Mouse (Mus musculus) CH12.LX (cell line): ENCODE results near the gene Cyp4a14. TPM values are rescaled to one million over a fixed set of nuclear protein-coding genes. Genes with fewer than 3 reads are reported as not detected.
"Not testable (repeated sequence)": the region's sequence is repeated elsewhere in the genome, so short reads cannot be mapped to it uniquely, and the experiment has no call there.

Experiments used
- DNase-seq: peaks from one replicate; pipeline ENCODE4 v3.0.0-alpha.2; 2013; ENCODE audit errors: extremely low read depth
- H3K27ac ChIP-seq: 2 replicates; pipeline ENCODE4 v1.5.1; 2012; ENCODE audit warnings: low read depth, mild to moderate bottlenecking, control low read depth, moderate library complexity; ENCODE audit not compliant: insufficient read depth
- H3K27me3 ChIP-seq: replicated peaks from 2 replicates; pipeline ENCODE3; 2012; ENCODE audit warnings: inconsistent platforms
- H3K36me3 ChIP-seq, 2 experiments: replicated peaks in 1 of 2; 2 replicates each; pipeline versions ENCODE3 to v1.6.1; 2012; ENCODE audit warnings: inconsistent platforms in 1 of 2, low read length in 1 of 2, mild to moderate bottlenecking in 1 of 2, mixed read lengths in 1 of 2, moderate library complexity in 1 of 2; ENCODE audit not compliant: control insufficient read depth in 1 of 2, insufficient read depth in 1 of 2
- H3K4me1 ChIP-seq, 2 experiments: 2 replicates each; pipeline ENCODE4 v1.6.1; 2012; ENCODE audit warnings: inconsistent platforms in 1 of 2, moderate library complexity in 1 of 2; ENCODE audit not compliant: insufficient read depth in 2 of 2, control insufficient read depth in 1 of 2
- H3K4me2 ChIP-seq: 2 replicates; pipeline ENCODE4 v1.6.1; 2012; ENCODE audit warnings: low read depth, mild to moderate bottlenecking, control low read depth; ENCODE audit not compliant: poor library complexity, insufficient read depth, severe bottlenecking
- H3K4me3 ChIP-seq, 3 experiments: fragments of 150-350 bp in 1 of 3; sonication (generic) in 1 of 3; replicated peaks in 1 of 3; 2 replicates each; pipeline versions ENCODE3 to v1.5.1; 2011 to 2012; ENCODE audit warnings: low read depth in 2 of 3, low read length in 2 of 3, mild to moderate bottlenecking in 2 of 3, moderate library complexity in 2 of 3, control low read depth in 1 of 3, improper control_type of control experiment in 1 of 3, inconsistent platforms in 1 of 3, mixed read lengths in 1 of 3; ENCODE audit not compliant: poor library complexity in 1 of 3
- H3K79me2 ChIP-seq: replicated peaks from 2 replicates; pipeline ENCODE4 v1.6.1; 2012; ENCODE audit warnings: mild to moderate bottlenecking, moderate library complexity; ENCODE audit not compliant: control insufficient read depth, poor library complexity, insufficient read depth, severe bottlenecking; ENCODE audit errors: extremely low read depth
- H3K9ac ChIP-seq: 2 replicates; pipeline ENCODE4 v1.6.1; 2012; ENCODE audit warnings: low read depth, mild to moderate bottlenecking, control low read depth, moderate library complexity; ENCODE audit not compliant: insufficient read depth
- H3K9me3 ChIP-seq: replicated peaks from 2 replicates; pipeline ENCODE3; 2012; ENCODE audit warnings: low read length, inconsistent platforms, mixed read lengths
- BHLHE40 ChIP-seq: IDR thresholded peaks from 2 replicates; pipeline ENCODE4 v1.6.1; 2011; ENCODE audit warnings: mild to moderate bottlenecking, low read depth, low read length, improper control_type of control experiment
- CTCF ChIP-seq, 2 experiments: IDR thresholded peaks in 1 of 2; conservative IDR thresholded peaks in 1 of 2; 2 replicates each; pipeline ENCODE4 v1.5.1; 2011 to 2012; ENCODE audit warnings: low read depth in 2 of 2, low read length in 2 of 2, improper control_type of control experiment in 1 of 2, inconsistent platforms in 1 of 2, mild to moderate bottlenecking in 1 of 2, moderate library complexity in 1 of 2
- E2F4 ChIP-seq: IDR thresholded peaks from 2 replicates; pipeline ENCODE4 v1.6.1; 2011; ENCODE audit warnings: low read depth, low read length, improper control_type of control experiment; ENCODE audit not compliant: insufficient replicate concordance
- ELF1 ChIP-seq: IDR thresholded peaks from 2 replicates; pipeline ENCODE4 v1.6.1; 2014; ENCODE audit warnings: low read depth, mild to moderate bottlenecking, inconsistent platforms, low read length, improper control_type of control experiment
- EP300 ChIP-seq: IDR thresholded peaks from 2 replicates; pipeline ENCODE4 v1.6.1; 2011; ENCODE audit warnings: low read length, improper control_type of control experiment
- HCFC1 ChIP-seq: IDR thresholded peaks from 2 replicates; pipeline ENCODE4 v1.6.1; 2012; ENCODE audit warnings: low read depth, mild to moderate bottlenecking, inconsistent platforms, low read length, improper control_type of control experiment
- IRF4 ChIP-seq: IDR thresholded peaks from 2 replicates; pipeline ENCODE4 v1.6.1; 2014; ENCODE audit warnings: low read depth, mild to moderate bottlenecking, inconsistent platforms, low read length, improper control_type of control experiment
- JUN ChIP-seq: IDR thresholded peaks from 2 replicates; pipeline ENCODE4 v1.6.1; 2011; ENCODE audit warnings: low read depth, mild to moderate bottlenecking, low read length, improper control_type of control experiment, moderate library complexity; ENCODE audit not compliant: insufficient read depth
- JUND ChIP-seq: conservative IDR thresholded peaks from 2 replicates; pipeline ENCODE4 v1.6.1; 2011; ENCODE audit warnings: low read depth, low read length, improper control_type of control experiment
- MAX ChIP-seq: IDR thresholded peaks from 2 replicates; pipeline ENCODE4 v1.6.1; 2011; ENCODE audit warnings: low read length, improper control_type of control experiment
- MAZ ChIP-seq: IDR thresholded peaks from 2 replicates; pipeline ENCODE4 v1.6.1; 2012; ENCODE audit warnings: low read depth, mild to moderate bottlenecking, inconsistent platforms, low read length, improper control_type of control experiment, moderate library complexity
- NELFE ChIP-seq: IDR thresholded peaks from 2 replicates; pipeline ENCODE4 v1.6.1; 2011; ENCODE audit warnings: low read depth, low read length, improper control_type of control experiment
- PAX5 ChIP-seq: IDR thresholded peaks from 2 replicates; pipeline ENCODE4 v1.6.1; 2012; ENCODE audit warnings: low read length, inconsistent platforms, mixed read lengths
- POLR2AphosphoS2 ChIP-seq: IDR thresholded peaks from 2 replicates; pipeline ENCODE4 v1.6.1; 2011; ENCODE audit warnings: low read depth, low read length, improper control_type of control experiment
- RCOR1 ChIP-seq: conservative IDR thresholded peaks from 2 replicates; pipeline ENCODE4 v1.6.1; 2012; ENCODE audit warnings: low read depth, mild to moderate bottlenecking, inconsistent platforms, low read length, improper control_type of control experiment
- TCF12 ChIP-seq: IDR thresholded peaks from 2 replicates; pipeline ENCODE4 v1.6.1; 2014; ENCODE audit warnings: low read depth, mild to moderate bottlenecking, inconsistent platforms, low read length, improper control_type of control experiment
- UBTF ChIP-seq: IDR thresholded peaks from 2 replicates; pipeline ENCODE4 v1.6.1; 2012; ENCODE audit warnings: low read depth, mild to moderate bottlenecking, inconsistent platforms, low read length, improper control_type of control experiment, moderate library complexity
- USF1 ChIP-seq: IDR thresholded peaks from 2 replicates; pipeline ENCODE4 v1.6.1; 2014; ENCODE audit warnings: low read depth, mild to moderate bottlenecking, inconsistent platforms, low read length, improper control_type of control experiment
- ZC3H11A ChIP-seq: IDR thresholded peaks from 2 replicates; pipeline ENCODE4 v1.6.1; 2012; ENCODE audit warnings: low read depth, mild to moderate bottlenecking, inconsistent platforms, low read length, improper control_type of control experiment
- ZMIZ1 ChIP-seq: IDR thresholded peaks from 2 replicates; pipeline ENCODE4 v1.6.1; 2012; ENCODE audit warnings: low read depth, mild to moderate bottlenecking, inconsistent platforms, low read length, improper control_type of control experiment
- dilution Hi-C: fragments of 300-500 bp; cut with MboI; formaldehyde crosslinking; loops from 2 replicates; pipeline ENCODE4 v1.14.3; 2020; ENCODE audit warnings: low sequenced_read_pairs; ENCODE audit not compliant: extremely low pct_unique_long_range_greater_than_20kb, extremely low pct_ligation_motif_present
- in situ Hi-C: fragments of 300-500 bp; cut with MboI; formaldehyde crosslinking; loops from 3 replicates; pipeline ENCODE4 v1.14.3; 2019; ENCODE audit warnings: low sequenced_read_pairs, low pct_ligation_motif_present, low pct_unique_long_range_greater_than_20kb, mixed read lengths
- polyA plus RNA-seq: library from polyadenylated mRNA; unstranded; fragments of >175 nt; gene quantifications from 2 replicates; pipeline ENCODE4 v1.2.1, GENCODE M21; 2012; ENCODE audit warnings: low read depth; ENCODE audit not compliant: insufficient read length
- total RNA-seq, 2 experiments: library from RNA; depleted of rRNA; stranded (reverse); fragments of 300-350 nt in 1 of 2; fragments of >200 nt in 1 of 2; gene quantifications; 2 replicates each; pipeline ENCODE4 v1.2.3; 2012 to 2014

Cyp4a14 gene
- total and polyA plus RNA-seq, 3 experiments: not detected

GRCm38 (mm10) chr4:115521766-115522165 lies 25.8 kb upstream of the Cyp4a14 start:
- dilution Hi-C loops (no loop called here), in situ Hi-C loops (no loop called here)
- no peaks in the 10 kb centered on the region for H3K36me3 ChIP-seq
- H3K9me3 ChIP-seq: no peaks in the 10 kb centered on the region
- TF ChIP-seq POLR2AphosphoS2: no peak
- no peak for TF ChIP-seq JUND
- no peak for TF ChIP-seq HCFC1
- no peak for TF ChIP-seq MAZ
- TF ChIP-seq TCF12: no peak
- TF ChIP-seq ZC3H11A: no peak
- no peak for TF ChIP-seq EP300
- no peak for TF ChIP-seq ELF1
- no peak for TF ChIP-seq ZMIZ1
- TF ChIP-seq USF1: no peak
- TF ChIP-seq CTCF (conservative IDR thresholded peaks at IDR 0.05 in 1 of 2, IDR thresholded peaks at IDR 0.05 in 1 of 2; ENCODE audit: low read depth in 2 of 2, low read length in 2 of 2): no peak
- no peak for TF ChIP-seq MAX
- no peak for TF ChIP-seq BHLHE40
- no peak for TF ChIP-seq PAX5
- no peak for TF ChIP-seq NELFE
- TF ChIP-seq JUN: no peak
- H3K79me2 ChIP-seq: no peaks in the 10 kb centered on the region
- H3K27ac ChIP-seq: no peak overlapping the region
- no peaks in the 10 kb centered on the region for H3K4me1 ChIP-seq
- DNase-seq: no peak
- H3K9ac ChIP-seq: no peak overlapping the region
- peaks cover 22% of the 10 kb centered on the region for H3K27me3 ChIP-seq
- H3K4me3 ChIP-seq: no peak overlapping the region
- H3K4me2 ChIP-seq: no peak overlapping the region

GRCm38 (mm10) chr4:115519444-115519843 lies 23.5 kb upstream of the Cyp4a14 start:
- H3K79me2 ChIP-seq: no peaks in the 10 kb centered on the region
- H3K4me2 ChIP-seq: no peak overlapping the region
- H3K9me3 ChIP-seq: no peaks in the 10 kb centered on the region
- H3K4me1 ChIP-seq: no peaks in the 10 kb centered on the region
- H3K27ac ChIP-seq: no peak overlapping the region
- H3K36me3 ChIP-seq: no peaks in the 10 kb centered on the region
- DNase-seq: no peak
- no peak overlapping the region for H3K4me3 ChIP-seq
- peaks cover 22% of the 10 kb centered on the region for H3K27me3 ChIP-seq
- in situ Hi-C loops (no loop called here), dilution Hi-C loops (no loop called here)
- H3K9ac ChIP-seq: no peak overlapping the region
- TF ChIP-seq IRF4 (no peak), RCOR1 (no peak), JUN (no peak), E2F4 (no peak), UBTF (no peak), PAX5 (no peak)

- H3K27ac ChIP-seq, H3K79me2 ChIP-seq, H3K9me3 ChIP-seq, H3K36me3 ChIP-seq, H3K4me2 ChIP-seq, H3K4me1 ChIP-seq, DNase-seq, H3K4me3 ChIP-seq, dilution Hi-C loops, in situ Hi-C loops, H3K9ac ChIP-seq: not testable (repeated sequence)
- peaks cover 17% of the 10 kb centered on the region for H3K27me3 ChIP-seq
These were observed 22.1 kb upstream of the Cyp4a14 start, which contains the start of gene Cyp4a10 for GRCm38 (mm10) chr4:115518000-115518399. Cyp4a10 (plus strand) TSS chr4:115518264.

GRCm38 (mm10) chr4:115513964-115514363 lies 18.0 kb upstream of the Cyp4a14 start:
- H3K4me1 ChIP-seq, H3K9me3 ChIP-seq, in situ Hi-C loops, DNase-seq, H3K9ac ChIP-seq, H3K4me2 ChIP-seq, H3K79me2 ChIP-seq, H3K4me3 ChIP-seq, dilution Hi-C loops, H3K27ac ChIP-seq, H3K36me3 ChIP-seq: not testable (repeated sequence)
- H3K27me3 ChIP-seq: peaks cover 13% of the 10 kb centered on the region
